Mouse (Mus musculus) right cerebral cortex, postnatal 36 days (tissue): ENCODE measurements around the gene Ankrd6.

Experiments
- DNase-seq, 2 experiments: peaks; one replicate each; pipeline ENCODE4 v3.0.0; 2022; ENCODE audit warnings: low spot score in 2 of 2, mixed read lengths in 1 of 2

The Ankrd6 gene

DNA sequence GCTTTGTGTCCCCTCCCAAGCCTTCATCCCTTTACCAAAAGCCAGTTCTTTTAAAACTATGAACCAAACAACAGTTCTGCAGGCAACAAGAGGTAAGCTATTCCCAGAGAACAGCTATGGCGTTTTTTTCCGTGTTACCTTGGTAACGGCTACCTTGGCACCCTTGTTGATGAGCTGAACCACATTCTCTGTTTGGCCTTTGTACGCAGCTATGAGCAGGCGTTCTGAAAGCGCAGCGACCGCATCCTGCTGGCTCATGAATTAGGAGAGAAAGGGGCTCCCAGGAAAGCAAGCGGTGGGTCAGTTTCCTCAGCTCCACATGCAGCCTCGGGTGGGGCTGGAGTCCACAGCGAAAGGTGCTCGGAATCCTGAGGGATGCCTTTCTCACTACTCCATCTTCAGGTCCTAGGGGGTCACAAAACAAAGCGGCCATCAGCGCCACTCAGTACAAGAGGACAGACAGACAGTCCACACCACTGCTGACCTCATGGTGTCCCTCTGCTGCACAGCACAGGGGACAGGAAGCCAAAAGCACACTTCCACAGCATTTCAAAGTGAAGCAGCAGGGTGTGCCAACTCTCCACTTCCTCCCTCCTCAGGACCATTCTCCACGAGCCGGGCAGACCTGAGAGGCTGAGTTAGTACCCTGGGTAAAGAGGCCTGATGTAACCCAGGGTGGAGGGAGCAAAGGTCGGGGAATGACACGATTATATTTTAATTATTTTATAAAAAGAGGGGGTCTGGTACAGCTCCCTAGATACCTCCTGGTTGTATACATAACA, 90.3 kb downstream of the Ankrd6 start:
- DNase-seq: peak in 1 of 2 experiments; percentile 41

DNA sequence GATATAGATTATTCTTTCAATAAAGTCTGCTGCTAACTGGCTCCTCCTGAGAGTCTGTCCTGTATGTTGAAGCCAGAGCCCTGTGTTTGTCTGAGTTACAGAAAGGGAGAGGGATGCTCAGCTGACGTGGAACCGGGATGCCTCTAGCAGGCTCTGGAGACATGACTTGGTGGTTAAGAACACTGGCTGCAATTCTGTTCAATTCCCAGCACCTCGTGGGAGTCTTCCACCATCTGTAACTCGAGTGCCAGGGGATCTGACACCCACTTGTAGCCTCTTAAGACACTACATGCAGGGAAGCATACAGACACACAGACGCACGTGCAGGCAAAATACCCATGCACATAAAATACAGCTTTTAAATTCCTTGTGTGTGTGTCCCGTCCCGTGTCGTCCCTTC, 95.1 kb downstream of the Ankrd6 start:
- no peak for DNase-seq

DNA sequence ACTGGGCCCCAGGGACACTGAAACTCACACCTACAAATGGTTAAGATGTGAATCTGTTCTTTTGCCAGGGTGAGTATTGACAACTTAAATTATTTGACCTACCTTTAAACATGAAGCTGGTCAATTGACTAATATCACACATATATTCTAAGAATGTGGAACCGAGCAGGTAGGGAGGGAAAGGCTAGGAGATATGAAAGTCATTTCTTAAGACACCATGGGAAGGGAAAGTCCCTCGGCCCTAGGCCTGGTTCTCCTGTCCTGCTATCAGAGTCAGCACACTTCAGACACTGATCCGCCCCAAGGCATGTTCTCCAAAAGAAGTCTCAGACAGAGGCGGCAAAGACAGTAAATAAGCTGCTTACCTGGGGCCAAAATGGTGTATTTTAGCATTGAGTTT, 95.7 kb downstream of the Ankrd6 start:
- no peak for DNase-seq

DNA sequence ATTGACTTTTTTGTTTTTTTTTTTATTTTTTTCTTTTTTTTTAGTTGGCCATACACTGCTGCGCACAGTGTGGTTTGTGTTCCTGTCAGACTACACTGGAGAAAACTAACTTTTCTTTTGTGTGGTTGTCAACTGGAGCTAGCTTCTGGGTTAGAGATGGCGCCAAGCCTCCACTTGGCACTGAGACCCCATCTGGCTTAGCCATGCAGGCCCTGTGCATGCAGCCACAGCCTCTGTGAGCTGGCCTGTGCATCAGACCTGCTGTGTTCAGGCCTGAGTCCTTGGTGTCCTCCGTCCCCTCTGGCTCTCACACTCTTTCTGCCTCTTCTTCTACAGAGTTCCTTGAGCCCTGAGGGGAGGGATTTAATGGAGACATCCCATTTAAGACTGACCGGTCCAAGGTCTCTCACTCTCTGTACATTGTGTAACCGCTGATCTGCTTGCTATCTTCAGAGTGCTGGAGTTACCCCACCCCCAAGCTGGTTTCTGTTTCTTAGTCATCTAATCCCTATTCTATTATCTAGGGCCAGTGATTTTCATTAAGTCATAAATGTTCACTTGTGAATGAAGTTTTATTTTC, 96.9 kb downstream of the Ankrd6 start:
- no peak for DNase-seq

- no peak for DNase-seq
Measured at GRCm38 (mm10) chr4:32852819-32853218, 97.8 kb downstream of the Ankrd6 start.

DNA sequence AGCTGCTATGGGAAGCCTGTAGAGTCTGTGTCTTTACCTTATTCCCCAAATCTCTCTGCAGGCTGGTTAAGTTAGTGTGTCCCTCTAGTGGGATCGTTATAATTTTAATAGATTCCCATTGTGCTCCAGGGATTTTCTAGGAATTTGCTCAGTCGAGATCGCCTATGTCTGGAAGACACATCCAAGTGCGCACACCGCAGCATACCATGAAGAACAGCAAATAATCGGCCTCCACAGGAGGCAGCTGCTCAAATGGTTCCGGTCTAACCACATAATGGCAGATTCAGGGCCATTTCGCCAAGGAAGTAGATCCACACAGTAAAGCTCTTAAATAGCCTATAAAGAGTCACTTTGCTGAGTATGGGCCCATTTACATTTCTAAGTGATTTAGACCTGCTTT, 98.3 kb downstream of the Ankrd6 start:
- DNase-seq: no peak

- no peak for DNase-seq
Measured at GRCm38 (mm10) chr4:32838401-32838800, 112.2 kb downstream of the Ankrd6 start.

- no peak for DNase-seq
Measured at GRCm38 (mm10) chr4:32836071-32836470, 114.6 kb downstream of the Ankrd6 start.

- DNase-seq: no peak
Measured at GRCm38 (mm10) chr4:32834541-32834940, 116.1 kb downstream of the Ankrd6 start.

GRCm38 (mm10) chr4:32833494-32834282, 117.0 kb downstream of the Ankrd6 start:
- no peak for DNase-seq

GRCm38 (mm10) chr4:32829316-32829715, 121.3 kb downstream of the Ankrd6 start:
- DNase-seq: no peak

- DNase-seq: no peak
Measured at GRCm38 (mm10) chr4:32828385-32829077, 122.1 kb downstream of the Ankrd6 start.

- no peak for DNase-seq
Measured at GRCm38 (mm10) chr4:32826925-32827324, 123.7 kb downstream of the Ankrd6 start.

DNA sequence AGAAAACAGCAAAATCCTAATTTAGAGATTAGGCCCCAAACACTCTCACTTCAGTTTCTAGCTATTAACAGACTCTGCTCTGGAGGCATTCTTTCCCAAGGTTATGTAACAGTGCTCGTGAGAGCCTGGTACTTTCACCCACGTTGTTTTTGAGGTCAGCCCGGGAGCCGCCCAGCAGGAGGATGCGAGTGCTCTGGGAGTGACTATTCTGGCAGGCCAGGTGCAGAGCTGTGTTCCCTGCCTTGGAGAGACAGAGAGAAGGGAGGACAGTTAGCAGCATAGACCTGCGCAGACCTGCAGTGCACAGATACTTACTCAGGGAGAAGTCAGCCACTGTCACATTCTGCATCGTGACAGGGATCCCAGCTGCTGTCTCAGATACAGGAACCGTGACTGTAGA, 126.4 kb downstream of the Ankrd6 start:
- DNase-seq: no peak

GRCm38 (mm10) chr4:32820676-32821075, 130.0 kb downstream of the Ankrd6 start:
- no peak for DNase-seq

- DNase-seq: no peak
Measured at GRCm38 (mm10) chr4:32817478-32817877, 133.2 kb downstream of the Ankrd6 start.

DNA sequence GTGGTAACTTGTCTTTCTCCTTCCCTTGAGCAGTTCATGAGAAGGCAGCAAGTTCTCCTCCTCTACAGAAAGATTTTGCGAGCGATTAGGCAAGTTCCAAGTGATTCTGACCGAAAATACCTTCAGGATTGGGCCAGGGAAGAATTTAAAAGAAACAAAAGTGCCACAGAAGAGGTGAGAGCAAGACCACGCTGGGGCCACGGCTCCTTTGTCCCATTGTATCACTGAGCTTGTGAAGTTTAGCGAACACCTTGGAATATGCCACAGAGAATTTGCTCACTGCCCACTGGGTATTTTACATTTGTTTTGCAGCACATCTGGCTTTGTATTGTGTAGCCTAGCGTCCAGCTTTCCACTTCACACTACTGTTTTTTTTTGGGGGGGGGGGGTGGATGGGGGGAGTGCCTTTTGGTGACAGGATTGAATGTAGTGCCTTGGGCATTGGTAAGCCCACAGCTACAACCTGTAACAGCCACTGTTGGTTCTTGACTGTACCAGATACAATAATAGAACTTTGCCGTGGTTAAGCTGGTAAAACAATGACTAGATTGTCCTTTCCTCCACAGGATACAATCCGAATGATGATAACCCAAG, 150.0 kb downstream of the Ankrd6 start:
- no peak for DNase-seq

DNA sequence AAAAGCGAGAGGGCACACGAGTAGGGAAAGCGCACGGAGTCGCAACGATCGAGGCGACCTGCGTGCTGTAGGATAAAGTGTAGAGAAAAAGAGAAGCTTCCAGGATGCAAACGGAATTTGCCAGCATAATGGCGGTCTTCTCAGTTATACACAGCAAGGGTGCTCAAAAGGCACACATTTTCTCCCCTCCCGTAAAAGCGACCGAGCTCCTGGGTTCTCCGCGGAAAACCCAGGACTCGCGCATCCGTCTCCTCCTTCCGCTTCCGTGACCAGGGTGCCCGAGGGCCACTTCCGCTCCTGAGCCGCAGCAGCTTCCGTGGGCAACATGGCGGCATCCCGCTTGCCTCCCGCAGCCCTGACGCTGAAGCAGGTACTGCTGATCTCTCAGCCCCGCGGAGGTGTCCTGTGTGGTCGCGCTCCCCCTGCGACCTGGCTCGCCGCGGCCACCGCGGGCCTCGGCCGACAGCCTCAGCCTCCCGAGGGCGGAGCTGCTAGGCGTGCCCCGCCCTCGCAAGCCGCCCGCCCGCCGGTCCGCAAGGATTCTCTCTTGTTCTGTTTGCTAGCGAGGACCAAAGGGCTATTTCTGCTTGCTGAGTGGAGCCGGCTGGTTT, 150.6 kb downstream of the Ankrd6 start, which contains the start of gene Lyrm2:
Gene Lyrm2 (plus strand): TSS at position 288 of the 611 bp plus-strand sequence.
- peak; percentile 68 to 71 for DNase-seq

DNA sequence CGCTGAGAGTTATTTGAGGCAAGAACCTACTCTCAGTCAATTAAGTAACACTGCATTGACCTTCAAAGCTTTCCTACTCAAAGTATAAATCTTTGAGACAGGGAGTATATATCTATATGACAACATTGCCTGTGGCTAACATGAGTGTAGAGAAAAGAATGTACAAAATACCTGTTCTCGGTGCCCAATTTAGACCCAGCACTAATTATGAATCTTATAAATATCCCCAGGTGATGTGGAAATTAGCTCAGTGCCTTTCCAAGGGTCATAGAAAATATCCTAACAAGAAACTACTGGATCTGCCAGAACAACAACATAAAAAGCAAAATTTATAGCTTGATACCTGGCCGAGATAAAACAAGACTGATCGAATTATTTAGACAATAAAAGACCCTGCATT, 151.7 kb downstream of the Ankrd6 start:
- no peak for DNase-seq

DNA sequence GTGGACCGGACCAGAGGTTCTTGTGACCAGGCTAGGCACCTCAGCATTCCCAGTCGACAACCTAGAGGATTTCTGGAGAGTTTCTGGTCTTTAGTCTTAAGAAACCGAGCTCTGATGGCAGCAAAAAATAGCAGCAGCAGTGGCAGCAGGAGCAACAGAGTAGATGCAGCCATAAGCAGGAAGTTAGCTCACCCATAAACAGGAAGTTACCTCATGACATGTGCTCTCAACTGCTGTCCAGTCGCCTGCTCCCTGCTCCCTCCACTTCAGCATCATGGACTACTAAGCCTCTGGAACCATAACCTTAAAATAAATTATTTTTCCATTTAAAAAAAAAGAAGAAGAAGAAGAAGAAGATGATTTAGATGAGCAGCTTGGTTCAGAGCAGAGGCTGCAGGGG, 161.6 kb downstream of the Ankrd6 start:
- DNase-seq: no peak

- no peak for DNase-seq
Measured at GRCm38 (mm10) chr4:32787110-32787509, 163.5 kb downstream of the Ankrd6 start.
